Mouse (Mus musculus): ENCODE measurements around the gene Ppp1r13b. TPM values are rescaled to one million over a fixed set of nuclear protein-coding genes. Genes with fewer than 3 reads are reported as not detected.

The Ppp1r13b gene
- total and polyA plus RNA-seq, 3 experiments = 1.5 to 8.7 TPM; not detected in 1

GRCm38 (mm10) chr12:111829954-111830353 is 78.0 kb downstream of the Ppp1r13b start:
- Histone ChIP-seq H3K79me2 (ENCODE audit: control insufficient read depth, insufficient read depth, low read length, poor library complexity) (no peaks in the 10 kb centered on the region), H3K27me3 (ENCODE audit: control insufficient read depth in 1 of 2, insufficient read depth in 2 of 2, low read length in 2 of 2) (no peaks in the 10 kb centered on the region), H3K36me3 (ENCODE audit: control insufficient read depth in 1 of 2, insufficient read depth in 2 of 2, low read length in 2 of 2) (no peaks in the 10 kb centered on the region), H3K9ac (ENCODE audit: control insufficient read depth, low read depth, low read length, poor library complexity, severe bottlenecking) (no peak overlapping the region), H3K4me3 (ENCODE audit: control insufficient read depth in 1 of 2, insufficient read depth in 1 of 2, low read depth in 2 of 2, low read length in 2 of 2) (no peak overlapping the region), H3K4me1 (ENCODE audit: control insufficient read depth in 1 of 2, insufficient read depth in 2 of 2, low read length in 2 of 2) (no peaks in the 10 kb centered on the region), H3K27ac (ENCODE audit: control insufficient read depth, low read depth, low read length) (no peak overlapping the region), H3K9me3 (replicated peaks; ENCODE audit: insufficient read depth, low read length) (no peaks in the 10 kb centered on the region)
- TF ChIP-seq E2F4 (IDR thresholded peaks at IDR 0.05; ENCODE audit: borderline replicate concordance, low read depth, low read length) (no peak), MEF2A (IDR thresholded peaks at IDR 0.05; ENCODE audit: extremely low read depth, insufficient replicate concordance, low read depth, low read length, poor library complexity, severe bottlenecking) (no peak), MYB (IDR thresholded peaks at IDR 0.05; ENCODE audit: low read depth, low read length) (no peak), USF1 (IDR thresholded peaks at IDR 0.05; ENCODE audit: low read depth, low read length) (no peak)
- no peak for DNase-seq (ENCODE audit: low read depth, low spot score)

GRCm38 (mm10) chr12:111829447-111829846 is 78.5 kb downstream of the Ppp1r13b start:
- no peaks in the 10 kb centered on the region for H3K36me3 ChIP-seq (ENCODE audit: control insufficient read depth in 1 of 2, insufficient read depth in 2 of 2, low read length in 2 of 2)
- H3K27me3 ChIP-seq (ENCODE audit: control insufficient read depth in 1 of 2, insufficient read depth in 2 of 2, low read length in 2 of 2) = no peaks in the 10 kb centered on the region
- no peak for TF ChIP-seq BHLHE40 (IDR thresholded peaks at IDR 0.05; ENCODE audit: borderline replicate concordance, low read depth, low read length)
- TF ChIP-seq TBP (IDR thresholded peaks at IDR 0.05; ENCODE audit: low read depth, low read length) = no peak
- no peak for TF ChIP-seq HCFC1 (IDR thresholded peaks at IDR 0.05; ENCODE audit: low read depth, low read length)
- TF ChIP-seq POLR2AphosphoS2 (IDR thresholded peaks at IDR 0.05; ENCODE audit: low read length) = no peak
- no peak for TF ChIP-seq ETS1 (IDR thresholded peaks at IDR 0.05; ENCODE audit: low read depth, low read length)
- no peak for TF ChIP-seq NELFE (IDR thresholded peaks at IDR 0.05; ENCODE audit: low read depth, low read length)
- no peak for TF ChIP-seq TCF12 (IDR thresholded peaks at IDR 0.05; ENCODE audit: low read depth, low read length)
- no peak for TF ChIP-seq CHD1 (IDR thresholded peaks at IDR 0.05; ENCODE audit: low read depth, low read length)
- no peak for TF ChIP-seq UBTF (IDR thresholded peaks at IDR 0.05; ENCODE audit: borderline replicate concordance, insufficient read depth, low read depth, low read length)
- no peak for TF ChIP-seq GABPA (IDR thresholded peaks at IDR 0.05; ENCODE audit: low read depth, low read length)
- TF ChIP-seq MYB (IDR thresholded peaks at IDR 0.05; ENCODE audit: low read depth, low read length) = no peak
- no peak for TF ChIP-seq MAFK (IDR thresholded peaks at IDR 0.05; ENCODE audit: borderline replicate concordance, low read depth, low read length)
- TF ChIP-seq CTCF (IDR thresholded peaks at IDR 0.05 in 2 of 3, conservative IDR thresholded peaks at IDR 0.05 in 1 of 3; ENCODE audit: control insufficient read depth in 1 of 3, insufficient read depth in 1 of 3, low read depth in 2 of 3, low read length in 3 of 3, poor library complexity in 1 of 3, severe bottlenecking in 1 of 3) = no peak
- TF ChIP-seq SMC3 (IDR thresholded peaks at IDR 0.05; ENCODE audit: low read depth, low read length) = no peak
- no peak for TF ChIP-seq MAX (IDR thresholded peaks at IDR 0.05; ENCODE audit: low read length)
- TF ChIP-seq TAL1 (IDR thresholded peaks at IDR 0.05; ENCODE audit: low read length) = no peak
- no peak for TF ChIP-seq E2F4 (IDR thresholded peaks at IDR 0.05; ENCODE audit: borderline replicate concordance, low read depth, low read length)
- no peak for TF ChIP-seq NRF1 (IDR thresholded peaks at IDR 0.05; ENCODE audit: insufficient read depth, low read depth, low read length, poor library complexity, severe bottlenecking)
- no peak for TF ChIP-seq EP300 (IDR thresholded peaks at IDR 0.05; ENCODE audit: low read depth in 1 of 2, low read length in 2 of 2)
- no peak for DNase-seq (ENCODE audit: low read depth, low spot score)
- no peaks in the 10 kb centered on the region for H3K4me1 ChIP-seq (ENCODE audit: control insufficient read depth in 1 of 2, insufficient read depth in 2 of 2, low read length in 2 of 2)
- H3K79me2 ChIP-seq (ENCODE audit: control insufficient read depth, insufficient read depth, low read length, poor library complexity) = no peaks in the 10 kb centered on the region
- no peak overlapping the region for H3K4me3 ChIP-seq (ENCODE audit: control insufficient read depth in 1 of 2, insufficient read depth in 1 of 2, low read depth in 2 of 2, low read length in 2 of 2)
- H3K9ac ChIP-seq (ENCODE audit: control insufficient read depth, low read depth, low read length, poor library complexity, severe bottlenecking) = no peak overlapping the region
- H3K27ac ChIP-seq (ENCODE audit: control insufficient read depth, low read depth, low read length) = no peak overlapping the region
- no peaks in the 10 kb centered on the region for H3K9me3 ChIP-seq (replicated peaks; ENCODE audit: insufficient read depth, low read length)

Data from MEL (cell line).